In genomic region chr12:111333020-111333605, GRCm38 (mm10) we compare ENCODE assay signal across 12 mouse cellular contexts. TPM values are rescaled to one million over a fixed set of nuclear protein-coding genes. Genes with fewer than 3 reads are reported as not detected.
DNase-seq lines count a peak whose midpoint lies in the region; ATAC-seq and TF ChIP-seq lines count a peak whose summit lies in the region.
"Had no signal": no experiment of that assay in that cellular context is flagged by ENCODE, and none has a peak within 500 bp of the region (broad histone marks: within the 10 kb centered on the region; RNA-seq: fewer than 3 reads in every experiment).

No protein-coding gene starts in this region.

- no peak overlapping the region for H3K9ac ChIP-seq in forebrain, postnatal 0 days
- H3K9ac ChIP-seq in intestine, postnatal 0 days (ENCODE audit: low read depth, low read length), result no peak overlapping the region
- H3K9ac ChIP-seq in intestine, embryonic 15.5 days, result no peak overlapping the region
- H3K9ac ChIP-seq in liver, embryonic 12.5 days, result no peak overlapping the region
- H3K9ac ChIP-seq: heart, embryonic 15.5 days; midbrain, embryonic 13.5 days had no signal

- H3K9me3 ChIP-seq in forebrain, postnatal 0 days (ENCODE audit: low read length), result no peaks in the 10 kb centered on the region
- no peaks in the 10 kb centered on the region for H3K9me3 ChIP-seq in forebrain, embryonic 10.5 days
- H3K9me3 ChIP-seq in intestine, postnatal 0 days (ENCODE audit: control insufficient read depth), result no peaks in the 10 kb centered on the region
- no peaks in the 10 kb centered on the region for H3K9me3 ChIP-seq in intestine, embryonic 15.5 days
- no peaks in the 10 kb centered on the region for H3K9me3 ChIP-seq in liver, embryonic 12.5 days (replicated peaks)
- H3K9me3 ChIP-seq: heart, embryonic 15.5 days; midbrain, embryonic 13.5 days had no signal

- no peak overlapping the region for H3K4me2 ChIP-seq in forebrain, postnatal 0 days (ENCODE audit: low read depth)
- no peak overlapping the region for H3K4me2 ChIP-seq in intestine, postnatal 0 days (replicated peaks; ENCODE audit: low read depth)
- H3K4me2 ChIP-seq in intestine, embryonic 15.5 days (replicated peaks), result no peak overlapping the region
- no peak overlapping the region for H3K4me2 ChIP-seq in liver, embryonic 12.5 days
- H3K4me2 ChIP-seq: heart, embryonic 15.5 days; liver, embryonic 11.5 days; midbrain, embryonic 13.5 days had no signal

- H3K36me3 ChIP-seq in forebrain, postnatal 0 days (ENCODE audit: insufficient read depth), result peaks cover 77% of the 10 kb centered on the region
- peaks cover 90% of the 10 kb centered on the region for H3K36me3 ChIP-seq in forebrain, embryonic 10.5 days (replicated peaks)
- H3K36me3 ChIP-seq in intestine, postnatal 0 days (ENCODE audit: control insufficient read depth, insufficient read depth), result peaks cover 86% of the 10 kb centered on the region
- peaks cover 35% of the 10 kb centered on the region for H3K36me3 ChIP-seq in intestine, embryonic 15.5 days
- H3K36me3 ChIP-seq in liver, embryonic 12.5 days, result peaks cover 40% of the 10 kb centered on the region

- H3K27me3 ChIP-seq in forebrain, postnatal 0 days (ENCODE audit: insufficient read depth, low read length), result no peaks in the 10 kb centered on the region
- no peaks in the 10 kb centered on the region for H3K27me3 ChIP-seq in forebrain, embryonic 10.5 days (ENCODE audit: poor library complexity, severe bottlenecking)
- no peaks in the 10 kb centered on the region for H3K27me3 ChIP-seq in intestine, postnatal 0 days (replicated peaks; ENCODE audit: control insufficient read depth, insufficient read depth, low read length)
- H3K27me3 ChIP-seq in intestine, embryonic 15.5 days (replicated peaks), result no peaks in the 10 kb centered on the region
- H3K27me3 ChIP-seq in liver, embryonic 12.5 days (replicated peaks), result no peaks in the 10 kb centered on the region
- H3K27me3 ChIP-seq: heart, embryonic 15.5 days; midbrain, embryonic 13.5 days had no signal

- peak; percentile 72 for DNase-seq in forebrain, postnatal 0 days
- no peak for DNase-seq in forebrain, embryonic 10.5 days (ENCODE audit: extremely low spot score, low spot score)
- peak; percentile 70 for DNase-seq in brain, adult 2 months (ENCODE audit: low read depth, low spot score)
- DNase-seq in cerebellum, postnatal 25 days, result peak; percentile 70 to 76
- DNase-seq: kidney, postnatal 25 days had no signal

- H3K4me3 ChIP-seq in forebrain, postnatal 0 days (ENCODE audit: low read depth, low read length), result no peak overlapping the region
- no peak overlapping the region for H3K4me3 ChIP-seq in forebrain, embryonic 10.5 days
- no peak overlapping the region for H3K4me3 ChIP-seq in intestine, postnatal 0 days (ENCODE audit: low read depth, low read length)
- no peak overlapping the region for H3K4me3 ChIP-seq in intestine, embryonic 15.5 days (replicated peaks)
- no peak overlapping the region for H3K4me3 ChIP-seq in liver, embryonic 12.5 days
- H3K4me3 ChIP-seq: heart, embryonic 15.5 days; midbrain, embryonic 13.5 days had no signal

- ATAC-seq in forebrain, postnatal 0 days, result peak; percentile 71
- no peak for ATAC-seq in intestine, postnatal 0 days
- ATAC-seq in intestine, embryonic 15.5 days, result no peak
- no peak for ATAC-seq in liver, embryonic 12.5 days
- ATAC-seq: intestine, embryonic 16.5 days; midbrain, embryonic 13.5 days had no signal

- peak; percentile 33; the same call in 1 of the 2 replicates for TF ChIP-seq CTCF in forebrain, postnatal 0 days (IDR thresholded peaks at IDR 0.05; ENCODE audit: low read depth)
- 0 out of 2 replicates have a peak, but pooled peaks have one; percentile 6 for TF ChIP-seq CTCF in intestine, postnatal 0 days (IDR thresholded peaks at IDR 0.05; ENCODE audit: low read depth)

- H3K4me1 ChIP-seq in forebrain, postnatal 0 days (ENCODE audit: insufficient read depth), result no peaks in the 10 kb centered on the region
- no peaks in the 10 kb centered on the region for H3K4me1 ChIP-seq in forebrain, embryonic 10.5 days
- H3K4me1 ChIP-seq in intestine, postnatal 0 days (replicated peaks; ENCODE audit: control insufficient read depth, insufficient read depth, low read length), result no peaks in the 10 kb centered on the region
- H3K4me1 ChIP-seq in intestine, embryonic 15.5 days (replicated peaks), result no peaks in the 10 kb centered on the region
- peaks cover 18% of the 10 kb centered on the region for H3K4me1 ChIP-seq in liver, embryonic 12.5 days
- H3K4me1 ChIP-seq: midbrain, embryonic 13.5 days had no signal

- WGBS in forebrain, postnatal 0 days, result 57% methylated on average over 15 of the region's 15 CpGs
- 85% methylated on average over 15 of the region's 15 CpGs for WGBS in forebrain, embryonic 10.5 days
- 79% methylated on average over 15 of the region's 15 CpGs for WGBS in intestine, postnatal 0 days
- 82% methylated on average over 15 of the region's 15 CpGs for WGBS in intestine, embryonic 15.5 days
- WGBS in liver, embryonic 12.5 days (ENCODE audit: insufficient replicate concordance), result 81% methylated on average over 15 of the region's 15 CpGs

- H3K27ac ChIP-seq in forebrain, postnatal 0 days (ENCODE audit: low read depth, low read length), result no peak overlapping the region
- no peak overlapping the region for H3K27ac ChIP-seq in forebrain, embryonic 10.5 days
- no peak overlapping the region for H3K27ac ChIP-seq in intestine, postnatal 0 days (ENCODE audit: low read depth, low read length)
- H3K27ac ChIP-seq in intestine, embryonic 15.5 days, result no peak overlapping the region
- no peak overlapping the region for H3K27ac ChIP-seq in liver, embryonic 12.5 days
- H3K27ac ChIP-seq: heart, embryonic 15.5 days; midbrain, embryonic 13.5 days had no signal

RNA-seq across cellular contexts. Expression of gene Cdc42bpb, which starts 44.4 kb away (rescaled TPM):
- 113 and 139 TPM in 2 replicates for total RNA-seq in forebrain, postnatal 0 days (2014; rRNA removed)
- 28.0 and 31.1 TPM in 2 replicates for polyA plus RNA-seq in forebrain, postnatal 0 days (2015; fragmentation: Nextera tagmentation; extraction: Ambion mirVana)
- polyA plus RNA-seq in forebrain, embryonic 10.5 days (2016; fragmentation: Nextera tagmentation; extraction: Ambion mirVana), result 30.1 and 30.3 TPM in 2 replicates
- polyA plus RNA-seq in intestine, postnatal 0 days (2015; fragmentation: Nextera tagmentation; extraction: Ambion mirVana), result 26.4 and 27.2 TPM in 2 replicates
- 31.8 and 33.9 TPM in 2 replicates for polyA plus RNA-seq in intestine, embryonic 15.5 days (2015; fragmentation: Nextera tagmentation; extraction: Ambion mirVana)
- 13.0 and 15.1 TPM in 2 replicates for polyA plus RNA-seq in liver, embryonic 12.5 days (2016; fragmentation: Nextera tagmentation; extraction: Ambion mirVana)
